Mouse (Mus musculus) lung, embryonic 14.5 days (tissue): ENCODE results near the gene Il6ra. TPM values are rescaled to one million over a fixed set of nuclear protein-coding genes. Genes with fewer than 3 reads are reported as not detected.

Experiments used
- ATAC-seq: fragments of 200-750 bp; cut with Nextera tagmentation; 2 replicates; pipeline ENCODE4 v1.8.0; 2017; ENCODE audit warnings: mild to moderate bottlenecking, moderate TSS enrichment, moderate library complexity; ENCODE audit not compliant: insufficient read depth
- DNase-seq: peaks from one replicate; pipeline ENCODE4 v3.0.0-alpha.2; 2015
- H3K27ac ChIP-seq: fragments of 300-500 bp; sonication (generic); 2 replicates; pipeline ENCODE4 v1.5.1; 2014; ENCODE audit warnings: low read depth, mild to moderate bottlenecking, moderate library complexity
- H3K27me3 ChIP-seq: fragments of 300-500 bp; sonication (generic); 2 replicates; pipeline ENCODE4 v1.6.1; 2014; ENCODE audit warnings: low read length, control low read depth; ENCODE audit not compliant: insufficient read depth
- H3K36me3 ChIP-seq: fragments of 300-500 bp; sonication (generic); 2 replicates; pipeline ENCODE4 v1.6.1; 2014; ENCODE audit warnings: control low read depth; ENCODE audit not compliant: insufficient read depth
- H3K4me1 ChIP-seq: fragments of 300-500 bp; sonication (generic); 2 replicates; pipeline ENCODE4 v1.6.1; 2014; ENCODE audit warnings: antibody characterized with exemption, control low read depth; ENCODE audit not compliant: insufficient read depth
- H3K4me2 ChIP-seq: fragments of 300-500 bp; sonication (generic); 2 replicates; pipeline ENCODE4 v1.6.1; 2014; ENCODE audit warnings: mild to moderate bottlenecking
- H3K4me3 ChIP-seq: fragments of 300-500 bp; sonication (generic); 2 replicates; pipeline ENCODE4 v1.5.1; 2014; ENCODE audit warnings: low read depth, low read length
- H3K9ac ChIP-seq: fragments of 300-500 bp; sonication (generic); 2 replicates; pipeline ENCODE4 v1.6.1; 2014
- H3K9me3 ChIP-seq: fragments of 300-500 bp; sonication (generic); 2 replicates; pipeline ENCODE4 v1.6.1; 2016; ENCODE audit warnings: low read depth, low read length, control low read depth
- CTCF ChIP-seq: IDR thresholded peaks from 2 replicates; pipeline ENCODE4 v1.5.1; 2016; ENCODE audit warnings: antibody characterized with exemption, low read depth
- WGBS: fragments of 180-500 bp; shearing (Covaris S2); extraction: QIAGEN DNeasy Blood & Tissue Kit; methylation state at CpG from one replicate; pipeline ENCODE4 v1.1.7; 2014; 5-methylcytosine and 5-hydroxymethylcytosine counted together
- polyA plus RNA-seq: library from polyadenylated mRNA; unstranded; fragments of >200 nt; fragmentation: Nextera tagmentation; extraction: Ambion mirVana; gene quantifications from 2 replicates; pipeline ENCODE4 v1.2.1, GENCODE M21; 2014

Il6ra gene
- polyA plus RNA-seq = 1.4 and 1.7 TPM in 2 replicates

GRCm38 (mm10) chr3:89912543-89913391 is at the start of gene Il6ra:
Gene Il6ra (minus strand): TSS chr3:89913196.
- Histone ChIP-seq H3K4me2 (peak within 1 kb of the TSS; percentile 97), H3K27ac (0 out of 2 replicates have a peak within 1 kb of the TSS, but pooled peaks have one; percentile 20), H3K4me1 (peaks cover 4% of the 10 kb centered on the region; the same call in 1 of the 2 replicates), H3K36me3 (no peaks in the 10 kb centered on the region), H3K9ac (peak within 1 kb of the TSS; percentile 48), H3K27me3 (peaks cover 13% of the 10 kb centered on the region; the same call in 1 of the 2 replicates), H3K9me3 (no peaks in the 10 kb centered on the region), H3K4me3 (peak within 1 kb of the TSS; percentile 47)
- ATAC-seq (peak; percentile 86), DNase-seq (peak; percentile 89)
- 1% methylated on average over 75 of the region's 75 CpGs for WGBS
- peak; percentile 38 for TF ChIP-seq CTCF

- H3K4me2 ChIP-seq = peak overlapping the region; percentile 89
- H3K4me1 ChIP-seq = peaks cover 19% of the 10 kb centered on the region
- 2% methylated on average over 14 of the region's 14 CpGs for WGBS
- ATAC-seq (no peak), DNase-seq (peak; percentile 44)
- peak overlapping the region; percentile 93 for H3K9ac ChIP-seq
- H3K27me3 ChIP-seq = no peaks in the 10 kb centered on the region
- H3K36me3 ChIP-seq = peaks cover 24% of the 10 kb centered on the region
- H3K4me3 ChIP-seq = peak overlapping the region; percentile 94
- TF ChIP-seq CTCF = no peak
- H3K9me3 ChIP-seq = no peaks in the 10 kb centered on the region
- H3K27ac ChIP-seq = peak overlapping the region; percentile 97
Observed at GRCm38 (mm10) chr3:89962059-89962750, 49.2 kb upstream of the Il6ra start.

- H3K36me3 ChIP-seq = peaks cover 31% of the 10 kb centered on the region
- peak overlapping the region; percentile 89 for H3K4me2 ChIP-seq
- no peaks in the 10 kb centered on the region for H3K9me3 ChIP-seq
- 39% methylated on average over 4 of the region's 4 CpGs for WGBS
- H3K4me3 ChIP-seq = peak overlapping the region; percentile 94
- no peaks in the 10 kb centered on the region for H3K27me3 ChIP-seq
- peak; percentile 7 for DNase-seq
- peaks cover 19% of the 10 kb centered on the region for H3K4me1 ChIP-seq
- no peak overlapping the region for H3K9ac ChIP-seq
- peak overlapping the region; percentile 54; the same call in 1 of the 2 replicates for H3K27ac ChIP-seq
- no peak for ATAC-seq
- TF ChIP-seq CTCF = no peak
Observed at GRCm38 (mm10) chr3:89961436-89961835, 48.4 kb upstream of the Il6ra start.

- Histone ChIP-seq H3K9ac (peak overlapping the region; percentile 52), H3K27ac (peak overlapping the region; percentile 54; the same call in 1 of the 2 replicates), H3K4me3 (peak overlapping the region; percentile 94), H3K4me2 (peak overlapping the region; percentile 89), H3K27me3 (no peaks in the 10 kb centered on the region), H3K36me3 (peaks cover 41% of the 10 kb centered on the region), H3K4me1 (peaks cover 19% of the 10 kb centered on the region), H3K9me3 (no peaks in the 10 kb centered on the region)
- TF ChIP-seq CTCF = no peak
- peak; percentile 86 for ATAC-seq
- DNase-seq = peak; percentile 96
- WGBS = 1% methylated on average over 30 of the region's 30 CpGs
Observed at GRCm38 (mm10) chr3:89960469-89960868, 47.5 kb upstream of the Il6ra start.

GRCm38 (mm10) chr3:89959435-89959834 is 46.4 kb upstream of the Il6ra start:
- Histone ChIP-seq H3K27me3 (no peaks in the 10 kb centered on the region), H3K4me3 (no peak overlapping the region), H3K27ac (no peak overlapping the region), H3K36me3 (peaks cover 47% of the 10 kb centered on the region), H3K9me3 (no peaks in the 10 kb centered on the region), H3K4me2 (no peak overlapping the region), H3K4me1 (peaks cover 15% of the 10 kb centered on the region), H3K9ac (no peak overlapping the region)
- ATAC-seq = no peak
- WGBS = 82% methylated on average over 4 of the region's 4 CpGs
- TF ChIP-seq CTCF = no peak
- no peak for DNase-seq

- H3K9me3 ChIP-seq = no peaks in the 10 kb centered on the region
- ATAC-seq (no peak), DNase-seq (no peak)
- H3K4me2 ChIP-seq = no peak overlapping the region
- no peak for TF ChIP-seq CTCF
- no peak overlapping the region for H3K9ac ChIP-seq
- peaks cover 60% of the 10 kb centered on the region for H3K36me3 ChIP-seq
- H3K4me1 ChIP-seq = peaks cover 15% of the 10 kb centered on the region
- no peak overlapping the region for H3K4me3 ChIP-seq
- H3K27ac ChIP-seq = no peak overlapping the region
- H3K27me3 ChIP-seq = no peaks in the 10 kb centered on the region
- WGBS = 94% methylated on average over 9 of the region's 9 CpGs
Observed at GRCm38 (mm10) chr3:89957880-89958279, 44.9 kb upstream of the Il6ra start.
